Mouse (Mus musculus) testis, adult 2 months (tissue): ENCODE measurements around the gene Adat3.

Source experiments
- CTCF ChIP-seq: fragments of 200-500 bp; IDR thresholded peaks from 2 replicates; pipeline ENCODE4 v1.5.1; 2012; ENCODE audit warnings: low read depth, mild to moderate bottlenecking, inconsistent platforms, low read length, moderate library complexity; ENCODE audit not compliant: control insufficient read depth, insufficient read depth, insufficient replicate concordance
- POLR2A ChIP-seq: fragments of 200-500 bp; IDR thresholded peaks from 2 replicates; pipeline ENCODE4 v1.6.1; 2012; ENCODE audit warnings: low read depth, mild to moderate bottlenecking, inconsistent platforms, low read length, moderate library complexity; ENCODE audit not compliant: control insufficient read depth

DNA sequence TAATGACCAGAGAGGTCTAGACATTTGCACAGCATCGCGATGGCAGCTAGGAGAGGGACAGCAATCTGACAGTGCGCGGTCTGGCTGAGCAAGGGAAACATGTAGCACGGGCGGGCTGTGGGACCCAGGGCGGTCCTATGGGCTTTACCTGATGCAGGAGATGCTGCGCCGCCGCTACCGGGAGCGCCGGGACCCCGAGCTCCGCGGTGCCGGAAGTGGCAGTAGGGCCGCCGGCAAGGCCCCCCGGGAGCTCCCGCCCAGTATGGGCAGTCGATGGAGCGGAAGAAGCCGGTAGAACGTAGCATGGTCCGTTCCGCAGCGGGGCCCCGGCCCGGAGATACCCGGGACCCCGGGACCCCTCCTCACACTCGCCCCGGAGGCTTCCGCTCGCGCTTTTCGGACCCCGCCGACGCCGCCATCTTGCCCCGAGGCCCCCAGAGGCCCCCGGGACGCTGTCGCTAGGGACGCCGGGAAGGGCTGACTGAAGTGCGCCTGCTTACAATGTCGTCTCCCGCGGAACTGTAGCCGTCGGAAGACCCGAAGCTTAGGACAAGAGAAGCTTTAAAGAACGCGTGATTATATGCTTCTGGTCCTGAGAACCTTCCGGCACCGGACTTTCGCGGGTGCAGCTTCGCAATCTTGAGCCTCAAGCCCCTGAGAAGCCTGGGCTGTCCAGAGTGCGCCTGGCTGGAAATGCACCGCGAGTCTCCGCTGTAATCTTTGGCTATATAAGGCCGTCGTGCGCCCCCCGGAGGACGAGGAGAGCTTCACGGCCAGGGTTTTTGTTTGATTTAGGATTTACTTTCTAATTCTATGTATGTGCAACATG is 41.4 kb upstream of the Adat3 start, which contains the start of gene Rexo1:
- TF ChIP-seq CTCF = peak; percentile 51; the same call in 1 of the 2 replicates
- peak; percentile 38 for TF ChIP-seq POLR2A
